Mouse (Mus musculus) adipocyte (in vitro differentiated cells): ENCODE data around the gene Trim62.

Experiments used
- DNase-seq: peaks from one replicate; pipeline ENCODE4 v3.0.0-alpha.2; 2016; ENCODE audit warnings: low spot score

Gene Trim62

GRCm38 (mm10) chr4:128883379-128883781 lies at the start of gene Trim62:
TSS of gene Trim62 (plus strand) at chr4:128883580.
- peak; percentile 22 for DNase-seq

DNA sequence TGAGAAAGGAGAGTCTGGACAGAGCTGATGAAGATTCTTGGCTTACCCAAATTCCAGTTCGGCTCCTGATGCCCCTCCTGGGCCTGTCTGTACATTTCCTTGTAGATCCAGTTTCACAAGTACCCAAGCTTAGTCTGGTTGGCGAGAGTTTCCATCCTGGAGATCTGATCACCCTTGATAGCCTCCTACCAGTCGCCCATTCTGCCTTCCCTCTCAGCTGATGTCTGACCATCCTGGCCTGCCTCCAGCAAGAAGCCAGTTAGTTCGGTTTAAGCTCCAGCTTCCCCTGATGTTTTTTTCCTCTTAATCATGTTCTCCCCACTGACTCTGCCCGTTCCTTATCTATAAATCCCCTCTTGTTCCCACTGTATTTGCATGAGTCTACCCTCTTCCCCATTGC lies 45.2 kb upstream of the Trim62 start:
- no peak for DNase-seq

DNA sequence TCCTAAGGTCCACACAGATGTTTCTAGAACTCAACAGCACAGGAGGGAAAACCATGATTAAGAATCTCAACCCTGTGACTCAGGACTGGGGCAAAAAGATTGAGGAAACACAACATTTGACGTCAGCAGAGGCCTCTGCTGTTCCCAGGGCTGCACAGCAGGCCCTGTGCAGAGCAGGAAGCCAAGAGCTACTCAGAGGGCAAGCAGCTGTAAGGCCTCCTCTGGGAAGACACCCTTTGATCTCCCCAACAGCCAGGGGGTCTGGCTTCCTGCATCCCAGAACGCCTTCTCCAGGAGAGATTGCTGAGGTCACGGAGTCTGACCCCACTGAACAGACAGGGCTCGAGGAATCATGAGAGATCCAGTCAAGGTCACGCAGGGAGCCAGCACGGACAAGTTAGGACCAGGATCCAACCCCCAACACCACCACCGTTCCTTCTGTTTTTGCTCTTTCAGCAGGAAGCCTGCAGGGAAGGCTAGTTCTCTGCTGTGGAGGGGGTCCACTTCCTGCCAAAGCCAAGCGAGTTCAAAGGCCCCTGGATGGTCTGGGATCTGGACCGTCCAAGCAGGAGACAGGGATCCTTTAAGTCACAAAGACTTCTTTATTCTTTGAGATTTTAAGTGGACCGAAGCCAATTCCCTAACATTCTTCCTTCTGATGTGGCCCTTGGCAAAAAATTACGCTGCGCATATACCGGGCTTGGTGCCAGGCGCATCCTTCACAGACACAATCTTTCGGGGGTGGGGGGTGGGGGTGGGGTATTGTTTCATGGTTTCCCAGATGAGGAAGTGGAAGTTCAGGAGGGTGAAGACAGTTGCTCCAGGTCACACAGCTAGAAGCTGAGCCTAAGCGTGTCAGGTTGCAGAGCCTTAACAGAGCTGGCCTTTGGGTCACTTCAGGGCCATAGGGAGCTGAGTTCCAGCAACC lies 43.3 kb upstream of the Trim62 start:
- DNase-seq, result peak; percentile 37

DNA sequence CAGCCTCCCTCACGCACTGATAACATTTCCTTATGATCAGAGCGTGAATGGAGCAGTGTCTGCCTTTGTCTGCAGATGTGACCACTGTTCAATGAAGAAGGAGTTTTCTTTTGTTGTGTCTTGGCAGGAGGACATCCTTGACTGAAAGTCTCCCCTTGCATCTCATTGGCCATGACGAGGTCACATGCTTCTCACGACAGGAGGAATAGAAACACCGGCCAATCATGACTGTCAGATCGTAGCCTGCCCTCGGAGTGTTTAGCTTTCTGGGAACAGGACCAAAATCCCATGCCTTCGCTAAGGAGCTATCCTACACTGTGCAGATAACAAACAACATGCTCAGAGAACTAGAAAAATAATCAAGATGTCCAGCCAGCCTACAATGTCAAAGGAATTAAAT lies 42.1 kb upstream of the Trim62 start:
- no peak for DNase-seq

- DNase-seq, result no peak
Observed at GRCm38 (mm10) chr4:128844566-128844965, 38.8 kb upstream of the Trim62 start.

DNA sequence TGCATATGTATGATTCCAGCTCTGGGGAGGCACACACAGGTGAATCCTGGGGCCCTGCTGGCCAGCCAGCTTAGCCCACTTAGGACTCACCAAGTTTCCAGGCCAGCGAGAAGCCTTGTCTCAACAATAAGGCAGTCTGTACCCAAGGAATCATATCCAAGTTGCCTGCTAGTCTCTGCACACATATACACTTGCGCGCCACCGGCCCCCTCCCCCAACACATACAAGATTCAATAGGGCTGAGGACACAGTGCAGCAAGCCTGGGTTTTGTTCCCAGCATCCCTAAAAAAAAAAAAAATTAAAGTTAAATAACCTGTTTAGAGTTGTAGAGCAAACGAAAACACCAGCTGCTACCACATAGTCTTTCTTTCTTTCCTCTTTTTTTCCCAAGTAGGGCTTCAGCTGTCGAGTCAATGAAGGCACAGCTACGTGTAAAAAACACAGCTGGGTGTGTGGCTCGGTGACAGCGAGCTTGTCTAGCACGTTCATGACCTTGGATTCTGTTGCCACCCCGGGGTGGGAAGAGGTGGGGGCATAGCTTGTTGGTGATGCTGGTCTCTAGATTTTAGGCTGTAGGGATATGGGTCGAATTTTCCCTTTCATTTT lies 37.9 kb upstream of the Trim62 start:
- DNase-seq, result no peak

GRCm38 (mm10) chr4:128848961-128849360 lies 34.4 kb upstream of the Trim62 start:
- no peak for DNase-seq

- DNase-seq, result no peak
Observed at GRCm38 (mm10) chr4:128849686-128850085, 33.7 kb upstream of the Trim62 start.

DNA sequence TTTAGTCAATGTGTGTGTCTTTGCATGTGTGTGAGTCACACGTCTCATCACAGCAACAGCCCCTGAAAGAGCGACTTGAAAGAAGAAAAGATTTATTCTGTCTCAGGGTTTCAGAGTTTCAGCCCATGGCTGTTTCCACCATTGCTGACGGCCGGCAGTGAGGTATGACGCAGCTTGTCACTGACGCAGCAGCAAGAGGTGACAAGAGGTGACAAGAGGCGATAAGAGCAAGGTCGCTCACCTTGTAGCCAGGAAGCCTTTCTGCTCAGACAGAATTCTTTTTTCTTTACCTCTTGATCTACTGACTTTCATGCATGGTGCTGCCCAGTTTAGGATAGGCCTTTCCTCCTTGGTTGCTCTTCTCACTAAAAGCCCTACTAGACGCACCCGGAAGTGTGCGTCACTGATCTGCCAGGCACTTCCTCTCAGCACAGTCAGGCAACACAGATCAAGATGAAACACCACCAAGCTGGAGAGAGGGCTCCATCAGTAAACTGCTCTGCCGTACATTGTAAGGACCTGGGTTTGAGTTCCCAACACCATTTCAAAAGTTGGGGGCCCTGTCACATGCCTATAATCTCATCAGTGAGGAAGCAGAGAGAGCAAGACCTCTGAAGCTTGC lies 31.0 kb upstream of the Trim62 start:
- DNase-seq, result no peak

DNA sequence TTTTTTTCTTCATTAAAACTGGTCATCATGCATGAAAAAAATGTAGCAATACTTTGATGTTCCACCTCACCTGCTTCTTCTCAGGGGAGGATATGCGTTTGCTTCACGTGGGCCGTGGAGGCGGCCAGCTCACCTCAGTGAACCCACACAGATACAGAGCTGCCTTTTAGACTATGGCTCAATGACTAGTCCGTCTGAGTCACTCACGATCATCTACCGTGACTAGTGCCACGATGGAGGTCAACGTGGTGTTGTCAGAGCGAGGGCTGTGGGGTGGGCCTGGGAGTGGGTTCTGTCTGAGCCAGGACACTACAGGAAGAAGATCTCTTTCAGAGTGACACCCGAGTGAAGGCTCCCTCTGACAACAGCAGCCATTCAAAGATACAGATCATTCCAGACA lies 30.3 kb upstream of the Trim62 start:
- DNase-seq, result no peak

DNA sequence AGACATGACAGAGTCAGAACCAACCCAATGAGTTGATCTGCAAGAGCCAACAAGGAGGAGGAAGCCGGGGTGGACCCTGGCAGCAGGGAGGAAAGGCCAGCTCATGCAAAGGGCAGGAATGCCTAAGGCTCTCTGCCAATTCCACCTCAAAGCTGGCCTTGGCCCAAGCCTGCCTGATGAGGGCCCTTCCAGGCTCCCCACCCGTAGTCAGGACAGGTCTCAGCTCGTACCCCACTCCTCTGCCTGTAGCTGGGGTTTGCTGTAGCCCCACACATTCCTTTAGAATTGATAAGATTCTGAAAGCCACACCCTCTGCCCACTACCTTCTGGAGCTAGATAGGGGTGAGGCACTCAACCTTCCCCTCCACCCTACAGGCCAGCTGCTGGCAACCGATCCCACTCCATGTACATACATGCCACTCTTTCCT lies 27.8 kb upstream of the Trim62 start:
- DNase-seq, result peak; percentile 6

DNA sequence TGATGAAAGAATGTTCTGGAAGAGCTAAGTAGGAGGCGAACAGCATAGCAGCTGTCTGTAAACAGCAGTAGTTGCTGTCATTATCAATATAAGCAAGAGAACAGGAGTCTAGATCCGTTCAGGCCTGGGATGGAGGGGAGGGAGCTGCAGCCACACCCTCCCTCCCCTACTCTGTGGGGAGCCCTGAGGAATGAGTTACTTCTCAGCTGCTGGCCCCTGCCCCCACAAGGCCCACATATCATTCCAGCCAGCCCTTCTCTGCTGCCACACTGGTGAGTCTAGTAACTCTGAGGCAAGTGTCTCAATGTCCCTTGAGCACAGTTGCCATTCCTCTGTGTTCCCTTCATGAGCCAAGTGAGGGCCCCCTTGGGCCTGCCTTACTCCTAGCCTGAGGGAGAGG lies 26.2 kb upstream of the Trim62 start:
- DNase-seq, result no peak

GRCm38 (mm10) chr4:128858226-128858625 lies 25.2 kb upstream of the Trim62 start:
- peak; percentile 69 for DNase-seq

GRCm38 (mm10) chr4:128858878-128859277 lies 24.5 kb upstream of the Trim62 start:
- no peak for DNase-seq

DNA sequence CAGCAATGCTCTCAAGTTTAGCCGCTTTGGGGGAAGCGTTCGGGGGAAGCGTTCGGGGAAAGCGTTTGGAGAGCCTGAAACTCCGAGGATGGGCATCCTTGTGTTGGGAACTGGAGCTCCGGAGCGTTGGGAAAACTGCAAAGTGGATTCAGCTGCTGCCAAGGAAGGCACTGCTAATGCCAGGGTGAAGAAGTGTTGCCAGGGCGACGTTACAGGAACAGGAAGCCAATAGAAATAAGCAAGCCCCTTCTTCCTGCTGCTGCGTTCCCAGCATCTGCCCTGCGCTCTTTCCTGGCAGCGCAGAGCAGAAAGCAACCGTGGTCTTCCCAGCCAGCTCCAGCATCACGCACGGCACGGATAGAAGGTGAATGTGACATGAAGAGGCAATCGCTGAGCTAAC lies 10.4 kb upstream of the Trim62 start:
- DNase-seq, result no peak

GRCm38 (mm10) chr4:128874062-128874461 lies 9.3 kb upstream of the Trim62 start:
- DNase-seq, result no peak

DNA sequence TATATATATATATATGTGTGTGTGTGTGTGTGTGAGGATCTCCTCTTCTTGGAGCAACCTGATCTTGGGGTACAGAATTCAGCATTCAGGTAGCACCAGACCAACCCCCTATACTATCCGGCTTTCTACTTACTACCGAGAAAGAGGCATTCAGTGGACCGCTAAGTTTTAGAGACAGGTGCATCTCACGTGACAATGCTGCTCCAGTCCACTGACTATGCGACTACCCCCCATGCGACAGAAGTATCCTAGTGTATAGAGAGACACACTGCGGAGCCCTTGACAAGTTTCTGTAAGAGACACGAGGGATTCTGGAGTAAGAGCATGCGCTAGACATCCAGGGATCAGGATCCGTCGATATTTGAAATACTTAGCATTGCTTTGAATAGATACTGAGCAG lies 7.9 kb upstream of the Trim62 start:
- no peak for DNase-seq

GRCm38 (mm10) chr4:128877520-128877919 lies 5.9 kb upstream of the Trim62 start:
- no peak for DNase-seq

GRCm38 (mm10) chr4:128878901-128879491 lies 4.4 kb upstream of the Trim62 start:
- DNase-seq, result no peak

- no peak for DNase-seq
Observed at GRCm38 (mm10) chr4:128883801-128884710, 676 bp downstream of the Trim62 start.

GRCm38 (mm10) chr4:128884711-128885095 lies 1.3 kb downstream of the Trim62 start:
- no peak for DNase-seq

DNA sequence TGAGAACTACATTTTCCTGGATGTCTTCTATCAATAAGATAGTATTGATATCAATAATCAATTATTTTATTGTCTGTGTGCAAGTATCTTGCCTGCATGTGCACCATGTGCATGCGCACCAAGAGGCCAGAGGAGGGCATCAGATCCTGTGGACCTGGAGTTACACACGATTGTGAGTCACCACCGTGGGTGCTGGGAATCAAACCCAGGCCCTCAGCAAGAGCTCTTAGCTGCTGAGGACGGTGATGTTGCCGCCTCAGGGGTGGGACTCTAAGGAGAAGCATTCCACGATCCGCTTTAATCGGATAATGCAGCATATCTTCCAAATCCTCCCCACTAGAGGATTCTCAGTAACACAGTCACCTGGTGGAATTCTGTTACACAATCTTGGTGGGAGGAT lies 2.2 kb downstream of the Trim62 start:
- no peak for DNase-seq
